Mouse (Mus musculus) midbrain, embryonic 12.5 days (tissue): Measurements from ENCODE around the gene Sgcb. TPM values are rescaled to one million over a fixed set of nuclear protein-coding genes. Genes with fewer than 3 reads are reported as not detected.
A peak's percentile ranks its signal among the peaks of the same experiment; 100 is the strongest.

Experiments
- ATAC-seq: fragments of 200-750 bp; cut with Nextera tagmentation; 2 replicates; pipeline ENCODE4 v1.8.0; 2017; ENCODE audit warnings: low read depth, moderate TSS enrichment, moderate library complexity; ENCODE audit not compliant: low FRiP score
- H3K27ac ChIP-seq: fragments of 300-500 bp; sonication (generic); replicated peaks from 2 replicates; pipeline ENCODE4 v1.5.1; 2016; ENCODE audit warnings: mild to moderate bottlenecking
- H3K27me3 ChIP-seq: fragments of 300-500 bp; sonication (generic); 2 replicates; pipeline ENCODE4 v1.6.1; 2016; ENCODE audit warnings: mild to moderate bottlenecking
- H3K36me3 ChIP-seq: fragments of 300-500 bp; sonication (generic); 2 replicates; pipeline ENCODE4 v1.6.1; 2016
- H3K4me1 ChIP-seq: fragments of 300-500 bp; sonication (generic); 2 replicates; pipeline ENCODE4 v1.6.1; 2016
- H3K4me2 ChIP-seq: fragments of 300-500 bp; sonication (generic); replicated peaks from 2 replicates; pipeline ENCODE4 v1.6.1; 2016; ENCODE audit warnings: mild to moderate bottlenecking, moderate library complexity
- H3K4me3 ChIP-seq: fragments of 300-500 bp; sonication (generic); 2 replicates; pipeline ENCODE4 v1.5.1; 2016; ENCODE audit warnings: mild to moderate bottlenecking
- H3K9ac ChIP-seq: fragments of 300-500 bp; sonication (generic); replicated peaks from 2 replicates; pipeline ENCODE4 v1.6.1; 2016; ENCODE audit warnings: mild to moderate bottlenecking, moderate library complexity
- H3K9me3 ChIP-seq: fragments of 300-500 bp; sonication (generic); 2 replicates; pipeline ENCODE4 v1.6.1; 2016; ENCODE audit warnings: mild to moderate bottlenecking
- WGBS: fragments of 180-500 bp; shearing (Covaris S2); methylation state at CpG from one replicate; pipeline ENCODE4 v1.1.7; 2016; 5-methylcytosine and 5-hydroxymethylcytosine counted together
- polyA plus RNA-seq: library from polyadenylated mRNA; unstranded; fragments of >200 nt; fragmentation: Nextera tagmentation; extraction: Ambion mirVana; gene quantifications from 2 replicates; pipeline ENCODE4 v1.2.1, GENCODE M21; 2016

Gene Sgcb
- polyA plus RNA-seq, 1 experiment from 2014 or later, result 23.4 TPM

- Histone ChIP-seq H3K9me3 (no peaks in the 10 kb centered on the region), H3K9ac (no peak overlapping the region), H3K27me3 (peaks cover 11% of the 10 kb centered on the region; the same call in 1 of the 2 replicates), H3K36me3 (no peaks in the 10 kb centered on the region), H3K4me3 (peak overlapping the region; percentile 20; the same call in 1 of the 2 replicates), H3K4me2 (peak overlapping the region; percentile 47), H3K27ac (no peak overlapping the region), H3K4me1 (no peaks in the 10 kb centered on the region)
- WGBS, result 44% methylated on average over 26 of the region's 26 CpGs
- ATAC-seq, result no peak
Observed at GRCm38 (mm10) chr5:73669386-73669785, 21.8 kb upstream of the Sgcb start.

- Histone ChIP-seq H3K4me1 (no peaks in the 10 kb centered on the region), H3K9me3 (no peaks in the 10 kb centered on the region), H3K4me2 (no peak overlapping the region), H3K27me3 (peaks cover 11% of the 10 kb centered on the region; the same call in 1 of the 2 replicates), H3K27ac (no peak overlapping the region), H3K4me3 (no peak overlapping the region), H3K36me3 (no peaks in the 10 kb centered on the region), H3K9ac (no peak overlapping the region)
- 86% methylated on average over 2 of the region's 2 CpGs for WGBS
- ATAC-seq, result no peak
Observed at GRCm38 (mm10) chr5:73667877-73668276, 20.3 kb upstream of the Sgcb start.

- Histone ChIP-seq H3K9me3 (no peaks in the 10 kb centered on the region), H3K4me3 (no peak overlapping the region), H3K27me3 (peaks cover 11% of the 10 kb centered on the region; the same call in 1 of the 2 replicates), H3K4me1 (no peaks in the 10 kb centered on the region), H3K4me2 (no peak overlapping the region), H3K27ac (no peak overlapping the region), H3K36me3 (no peaks in the 10 kb centered on the region), H3K9ac (no peak overlapping the region)
- WGBS, result 93% methylated on average over 2 of the region's 2 CpGs
- no peak for ATAC-seq
Observed at GRCm38 (mm10) chr5:73666695-73667094, 19.1 kb upstream of the Sgcb start.

GRCm38 (mm10) chr5:73651855-73652201 lies 4.2 kb upstream of the Sgcb start:
- Histone ChIP-seq H3K9ac (peak overlapping the region; percentile 50; the same call in 1 of the 2 replicates), H3K27me3 (peaks cover 59% of the 10 kb centered on the region), H3K27ac (no peak overlapping the region), H3K36me3 (no peaks in the 10 kb centered on the region), H3K4me1 (peaks cover 25% of the 10 kb centered on the region), H3K4me3 (peak overlapping the region; percentile 50), H3K9me3 (no peaks in the 10 kb centered on the region), H3K4me2 (peak overlapping the region; percentile 87)
- 2% methylated on average over 4 of the region's 4 CpGs for WGBS
- ATAC-seq, result no peak

GRCm38 (mm10) chr5:73651061-73651854 lies 3.7 kb upstream of the Sgcb start, which contains the start of gene Spata18:
Spata18 (plus strand) TSS chr5:73651379.
- Histone ChIP-seq H3K4me3 (peak within 1 kb of the TSS; percentile 50), H3K27ac (no peak within 1 kb of the TSS), H3K27me3 (peaks cover 59% of the 10 kb centered on the region), H3K9me3 (no peaks in the 10 kb centered on the region), H3K36me3 (no peaks in the 10 kb centered on the region), H3K9ac (peak within 1 kb of the TSS; percentile 50; the same call in 1 of the 2 replicates), H3K4me2 (peak within 1 kb of the TSS; percentile 87), H3K4me1 (peaks cover 25% of the 10 kb centered on the region)
- peak; percentile 23 for ATAC-seq
- under 1% methylated on average over 53 of the region's 57 CpGs for WGBS

- ATAC-seq, result no peak
- Histone ChIP-seq H3K27ac (no peak overlapping the region), H3K27me3 (peaks cover 64% of the 10 kb centered on the region), H3K9me3 (no peaks in the 10 kb centered on the region), H3K4me3 (peak overlapping the region; percentile 50), H3K9ac (peak overlapping the region; percentile 50; the same call in 1 of the 2 replicates), H3K4me1 (peaks cover 25% of the 10 kb centered on the region), H3K4me2 (peak overlapping the region; percentile 87), H3K36me3 (no peaks in the 10 kb centered on the region)
- under 1% methylated on average over 15 of the region's 15 CpGs for WGBS
Observed at GRCm38 (mm10) chr5:73650365-73650964, 2.9 kb upstream of the Sgcb start.

GRCm38 (mm10) chr5:73642091-73642490 lies 5.5 kb downstream of the Sgcb start:
- 78% methylated on average over 4 of the region's 4 CpGs for WGBS
- peaks cover 17% of the 10 kb centered on the region; the same call in 1 of the 2 replicates for H3K36me3 ChIP-seq
- H3K27ac ChIP-seq, result no peak overlapping the region
- H3K9me3 ChIP-seq, result no peaks in the 10 kb centered on the region
- no peak overlapping the region for H3K9ac ChIP-seq
- no peak overlapping the region for H3K4me2 ChIP-seq
- H3K4me1 ChIP-seq, result peaks cover 3% of the 10 kb centered on the region; the same call in 1 of the 2 replicates
- H3K27me3 ChIP-seq, result peaks cover 5% of the 10 kb centered on the region; the same call in 1 of the 2 replicates
- H3K4me3 ChIP-seq, result no peak overlapping the region
- ATAC-seq, result no peak

GRCm38 (mm10) chr5:73641058-73641457 lies 6.5 kb downstream of the Sgcb start:
- WGBS, result 89% methylated on average over 3 of the region's 3 CpGs
- H3K36me3 ChIP-seq, result peaks cover 22% of the 10 kb centered on the region; the same call in 1 of the 2 replicates
- H3K4me3 ChIP-seq, result no peak overlapping the region
- peaks cover 3% of the 10 kb centered on the region; the same call in 1 of the 2 replicates for H3K4me1 ChIP-seq
- H3K4me2 ChIP-seq, result no peak overlapping the region
- H3K27ac ChIP-seq, result no peak overlapping the region
- no peak overlapping the region for H3K9ac ChIP-seq
- no peaks in the 10 kb centered on the region for H3K9me3 ChIP-seq
- H3K27me3 ChIP-seq, result peaks cover 2% of the 10 kb centered on the region; the same call in 1 of the 2 replicates
- no peak for ATAC-seq

- ATAC-seq, result peak; percentile 70; the same call in 1 of the 2 replicates
- 49% methylated on average over 8 of the region's 8 CpGs for WGBS
- Histone ChIP-seq H3K27ac (no peak overlapping the region), H3K9ac (no peak overlapping the region; the same call in 1 of the 2 replicates), H3K9me3 (no peaks in the 10 kb centered on the region), H3K36me3 (peaks cover 38% of the 10 kb centered on the region), H3K27me3 (no peaks in the 10 kb centered on the region), H3K4me3 (no peak overlapping the region), H3K4me2 (no peak overlapping the region), H3K4me1 (peaks cover 3% of the 10 kb centered on the region; the same call in 1 of the 2 replicates)
Observed at GRCm38 (mm10) chr5:73637337-73638107, 10.1 kb downstream of the Sgcb start.

GRCm38 (mm10) chr5:73633141-73633540 lies 14.4 kb downstream of the Sgcb start:
- Histone ChIP-seq H3K9me3 (no peaks in the 10 kb centered on the region), H3K27ac (no peak overlapping the region), H3K4me1 (peaks cover 9% of the 10 kb centered on the region; the same call in 1 of the 2 replicates), H3K36me3 (peaks cover 29% of the 10 kb centered on the region), H3K27me3 (no peaks in the 10 kb centered on the region), H3K9ac (no peak overlapping the region), H3K4me3 (no peak overlapping the region), H3K4me2 (no peak overlapping the region)
- 56% methylated on average over 8 of the region's 8 CpGs for WGBS
- ATAC-seq, result no peak

- Histone ChIP-seq H3K4me1 (peaks cover 7% of the 10 kb centered on the region; the same call in 1 of the 2 replicates), H3K27ac (no peak within 1 kb of the TSS), H3K4me3 (no peak within 1 kb of the TSS), H3K27me3 (no peaks in the 10 kb centered on the region), H3K4me2 (no peak within 1 kb of the TSS), H3K9me3 (no peaks in the 10 kb centered on the region), H3K9ac (no peak within 1 kb of the TSS), H3K36me3 (peaks cover 28% of the 10 kb centered on the region)
- 73% methylated on average over 8 of the region's 8 CpGs for WGBS
- ATAC-seq, result no peak
Observed at GRCm38 (mm10) chr5:73632291-73632690, 15.3 kb downstream of the Sgcb start, which contains the start of gene Lrrc66. Lrrc66 (minus strand) TSS chr5:73632526.
